Mouse (Mus musculus) retina, adult 2 months (tissue): ENCODE data around the gene Mrpl21.

Experiments
- DNase-seq: peaks from one replicate; pipeline ENCODE4 v3.0.0-alpha.2; 2012; ENCODE audit warnings: low read depth, low spot score

Gene Mrpl21

GRCm38 (mm10) chr19:3282572-3283467 is at the start of gene Mrpl21, which contains the start of gene Ighmbp2:
Gene Mrpl21, plus strand, starts transcription at chr19:3282901.
Gene Ighmbp2, minus strand, starts transcription at chr19:3283017.
- peak; percentile 94 for DNase-seq

GRCm38 (mm10) chr19:3260016-3260415 is 22.7 kb upstream of the Mrpl21 start:
- no peak for DNase-seq

GRCm38 (mm10) chr19:3260591-3260990 is 22.1 kb upstream of the Mrpl21 start:
- DNase-seq: no peak

GRCm38 (mm10) chr19:3261336-3261735 is 21.4 kb upstream of the Mrpl21 start:
- DNase-seq: no peak

GRCm38 (mm10) chr19:3261764-3262525 is 20.8 kb upstream of the Mrpl21 start:
- no peak for DNase-seq

- DNase-seq: no peak
These were observed 18.4 kb upstream of the Mrpl21 start for GRCm38 (mm10) chr19:3264348-3264747.

GRCm38 (mm10) chr19:3265180-3265579 is 17.5 kb upstream of the Mrpl21 start:
- DNase-seq: no peak

- DNase-seq: no peak
These were observed 16.6 kb upstream of the Mrpl21 start for GRCm38 (mm10) chr19:3266136-3266535.

GRCm38 (mm10) chr19:3266676-3267075 is 16.0 kb upstream of the Mrpl21 start:
- no peak for DNase-seq

- no peak for DNase-seq
These were observed 15.4 kb upstream of the Mrpl21 start for GRCm38 (mm10) chr19:3267340-3267739.

- no peak for DNase-seq
These were observed 14.3 kb upstream of the Mrpl21 start for GRCm38 (mm10) chr19:3268218-3268980.

- no peak for DNase-seq
These were observed 13.4 kb upstream of the Mrpl21 start for GRCm38 (mm10) chr19:3269279-3269678.

- no peak for DNase-seq
These were observed 12.9 kb upstream of the Mrpl21 start for GRCm38 (mm10) chr19:3269803-3270202.

- no peak for DNase-seq
These were observed 11.3 kb upstream of the Mrpl21 start for GRCm38 (mm10) chr19:3271366-3271765.

GRCm38 (mm10) chr19:3273331-3273730 is 9.4 kb upstream of the Mrpl21 start:
- no peak for DNase-seq

GRCm38 (mm10) chr19:3275744-3276365 is 6.8 kb upstream of the Mrpl21 start:
- DNase-seq: no peak

GRCm38 (mm10) chr19:3281886-3282285 is 815 bp upstream of the Mrpl21 start:
- no peak for DNase-seq

- no peak for DNase-seq
These were observed 6.3 kb downstream of the Mrpl21 start for GRCm38 (mm10) chr19:3289006-3289405.

GRCm38 (mm10) chr19:3292028-3292427 is 9.3 kb downstream of the Mrpl21 start:
- peak; percentile 23 for DNase-seq

GRCm38 (mm10) chr19:3292993-3293392 is 10.3 kb downstream of the Mrpl21 start:
- DNase-seq: no peak

- DNase-seq: no peak
These were observed 12.5 kb downstream of the Mrpl21 start for GRCm38 (mm10) chr19:3295245-3295644.
